Mouse (Mus musculus) myocyte (in vitro differentiated cells): ENCODE measurements around the gene Cacna1i. TPM values are rescaled to one million over a fixed set of nuclear protein-coding genes. Genes with fewer than 3 reads are reported as not detected.

Experiments used
- H3K27me3 ChIP-seq: one replicate; pipeline ENCODE4 v1.6.1; 2011; ENCODE audit not compliant: control insufficient read depth, insufficient read depth, insufficient read length
- H3K36me3 ChIP-seq: one replicate; pipeline ENCODE4 v1.6.1; 2011; ENCODE audit not compliant: control insufficient read depth, insufficient read depth
- H3K4me2 ChIP-seq: one replicate; pipeline ENCODE4 v1.6.1; 2011; ENCODE audit warnings: low read depth, control low read depth
- H3K4me3 ChIP-seq: one replicate; pipeline ENCODE4 v1.5.1; 2011; ENCODE audit warnings: mild to moderate bottlenecking, control low read depth, moderate library complexity
- H3K79me2 ChIP-seq: one replicate; pipeline ENCODE4 v1.6.1; 2011; ENCODE audit not compliant: control insufficient read depth, insufficient read depth
- H3ac ChIP-seq: one replicate; pipeline ENCODE4 v1.6.1; 2011; ENCODE audit not compliant: control insufficient read depth, insufficient read length
- CEBPB ChIP-seq: IDR thresholded peaks from 2 replicates; pipeline ENCODE4 v1.6.1; 2011; ENCODE audit warnings: mild to moderate bottlenecking, moderate library complexity; ENCODE audit not compliant: poor library complexity, insufficient read depth, severe bottlenecking
- E2F4 ChIP-seq: IDR thresholded peaks from one replicate; pipeline ENCODE4 v1.6.1; 2011; ENCODE audit warnings: mild to moderate bottlenecking, control low read depth, moderate library complexity; ENCODE audit not compliant: insufficient read depth
- MAX ChIP-seq: IDR thresholded peaks from one replicate; pipeline ENCODE4 v1.6.1; 2011; ENCODE audit warnings: low read depth, mild to moderate bottlenecking, control low read depth
- MYOD1 ChIP-seq, 3 experiments: IDR thresholded peaks; one replicate each; pipeline ENCODE4 v1.6.1; 2011; ENCODE audit warnings: control low read depth in 2 of 3, low read depth in 2 of 3, mild to moderate bottlenecking in 2 of 3, moderate library complexity in 1 of 3; ENCODE audit not compliant: insufficient read length in 2 of 3, control insufficient read depth in 1 of 3
- MYOG ChIP-seq, 3 experiments: IDR thresholded peaks; one replicate each; pipeline ENCODE4 v1.6.1; 2011; ENCODE audit warnings: control low read depth in 2 of 3, low read depth in 2 of 3, mild to moderate bottlenecking in 2 of 3; ENCODE audit not compliant: insufficient read length in 2 of 3, control insufficient read depth in 1 of 3, insufficient read depth in 1 of 3
- POLR2A ChIP-seq: IDR thresholded peaks from one replicate; pipeline ENCODE4 v1.6.1; 2011; ENCODE audit warnings: low read depth, mild to moderate bottlenecking, control low read depth, moderate library complexity; ENCODE audit not compliant: insufficient read length
- POLR2AphosphoS2 ChIP-seq: IDR thresholded peaks from one replicate; pipeline ENCODE4 v1.6.1; 2011; ENCODE audit warnings: low read depth, control low read depth; ENCODE audit not compliant: insufficient read length
- REST ChIP-seq: IDR thresholded peaks from one replicate; pipeline ENCODE4 v1.6.1; 2011; ENCODE audit warnings: mild to moderate bottlenecking, control low read depth, moderate library complexity; ENCODE audit not compliant: insufficient read depth, insufficient read length
- SRF ChIP-seq: IDR thresholded peaks from one replicate; pipeline ENCODE4 v1.6.1; 2011; ENCODE audit warnings: low read depth; ENCODE audit not compliant: control insufficient read depth, insufficient read length
- TCF12 ChIP-seq: IDR thresholded peaks from one replicate; pipeline ENCODE4 v1.6.1; 2011; ENCODE audit warnings: mild to moderate bottlenecking, control low read depth; ENCODE audit not compliant: poor library complexity, insufficient read depth, severe bottlenecking
- TCF3 ChIP-seq: IDR thresholded peaks from one replicate; pipeline ENCODE4 v1.6.1; 2011; ENCODE audit warnings: low read depth, control low read depth; ENCODE audit not compliant: insufficient read length
- USF1 ChIP-seq: IDR thresholded peaks from one replicate; pipeline ENCODE4 v1.6.1; 2011; ENCODE audit warnings: low read depth, mild to moderate bottlenecking, control low read depth, moderate library complexity
- polyA plus RNA-seq: library from polyadenylated mRNA; unstranded; fragments of >200 nt; fragmentation: generic; extraction: Trizol; gene quantifications from one replicate; pipeline ENCODE4 v1.2.1, GENCODE M21; 2012; ENCODE audit warnings: missing spikeins

Cacna1i gene
- polyA plus RNA-seq, 1 experiment, result 0.04 TPM

- TF ChIP-seq MAX (no peak), MYOG (IDR thresholded peaks at IDR 0.05; ENCODE audit: control insufficient read depth in 1 of 3, insufficient read depth in 1 of 3, insufficient read length in 2 of 3, low read depth in 2 of 3) (peak; percentile 45 to 80 (median 78)), CEBPB (no peak), SRF (no peak), TCF3 (peak; percentile 9), TCF12 (peak; percentile 81), MYOD1 (IDR thresholded peaks at IDR 0.05; ENCODE audit: control insufficient read depth in 1 of 3, insufficient read length in 2 of 3, low read depth in 2 of 3) (peak; percentile 66 to 93 (median 93))
- no peaks in the 10 kb centered on the region for H3K36me3 ChIP-seq
- peak overlapping the region; percentile 6 for H3K4me2 ChIP-seq
- no peak overlapping the region for H3K4me3 ChIP-seq
- H3K79me2 ChIP-seq, result no peaks in the 10 kb centered on the region
- no peak overlapping the region for H3ac ChIP-seq
- peaks cover 33% of the 10 kb centered on the region for H3K27me3 ChIP-seq
Observed at GRCm38 (mm10) chr15:80366899-80367298, 79.9 kb downstream of the Cacna1i start.

- Histone ChIP-seq H3K4me3 (no peak overlapping the region), H3K27me3 (peaks cover 7% of the 10 kb centered on the region), H3K36me3 (no peaks in the 10 kb centered on the region), H3ac (no peak overlapping the region), H3K4me2 (no peak overlapping the region), H3K79me2 (no peaks in the 10 kb centered on the region)
- TF ChIP-seq MAX (no peak), E2F4 (no peak), MYOG (IDR thresholded peaks at IDR 0.05; ENCODE audit: control insufficient read depth in 1 of 3, insufficient read depth in 1 of 3, insufficient read length in 2 of 3, low read depth in 2 of 3) (no peak)
Observed at GRCm38 (mm10) chr15:80373219-80373964, 86.4 kb downstream of the Cacna1i start.

GRCm38 (mm10) chr15:80374854-80375253 lies 87.8 kb downstream of the Cacna1i start:
- TF ChIP-seq TCF3, result no peak
- no peak for TF ChIP-seq POLR2AphosphoS2
- TF ChIP-seq MYOD1 (IDR thresholded peaks at IDR 0.05; ENCODE audit: control insufficient read depth in 1 of 3, insufficient read length in 2 of 3, low read depth in 2 of 3), result no peak
- TF ChIP-seq POLR2A, result no peak
- TF ChIP-seq E2F4, result no peak
- no peak for TF ChIP-seq TCF12
- TF ChIP-seq REST, result no peak
- TF ChIP-seq SRF, result no peak
- TF ChIP-seq MYOG (IDR thresholded peaks at IDR 0.05; ENCODE audit: control insufficient read depth in 1 of 3, insufficient read depth in 1 of 3, insufficient read length in 2 of 3, low read depth in 2 of 3), result no peak
- TF ChIP-seq MAX, result no peak
- no peak for TF ChIP-seq USF1
- TF ChIP-seq CEBPB, result no peak
- no peaks in the 10 kb centered on the region for H3K27me3 ChIP-seq

GRCm38 (mm10) chr15:80387185-80387584 lies 100.1 kb downstream of the Cacna1i start:
- no peak for TF ChIP-seq MYOG (IDR thresholded peaks at IDR 0.05; ENCODE audit: control insufficient read depth in 1 of 3, insufficient read depth in 1 of 3, insufficient read length in 2 of 3, low read depth in 2 of 3)
- no peak for TF ChIP-seq E2F4
- no peak for TF ChIP-seq POLR2AphosphoS2
- TF ChIP-seq REST, result no peak
- H3K27me3 ChIP-seq, result no peaks in the 10 kb centered on the region
- H3K4me3 ChIP-seq, result no peak overlapping the region
- H3K36me3 ChIP-seq, result no peaks in the 10 kb centered on the region
- no peak overlapping the region for H3K4me2 ChIP-seq
- no peaks in the 10 kb centered on the region for H3K79me2 ChIP-seq
- H3ac ChIP-seq, result no peak overlapping the region

More at GRCm38 (mm10) chr15:80374854-80375253, 87.8 kb downstream of the Cacna1i start:
- Histone ChIP-seq H3K4me2 (no peak overlapping the region), H3K4me3 (no peak overlapping the region), H3K36me3 (no peaks in the 10 kb centered on the region), H3K79me2 (no peaks in the 10 kb centered on the region), H3ac (no peak overlapping the region)

DNA sequence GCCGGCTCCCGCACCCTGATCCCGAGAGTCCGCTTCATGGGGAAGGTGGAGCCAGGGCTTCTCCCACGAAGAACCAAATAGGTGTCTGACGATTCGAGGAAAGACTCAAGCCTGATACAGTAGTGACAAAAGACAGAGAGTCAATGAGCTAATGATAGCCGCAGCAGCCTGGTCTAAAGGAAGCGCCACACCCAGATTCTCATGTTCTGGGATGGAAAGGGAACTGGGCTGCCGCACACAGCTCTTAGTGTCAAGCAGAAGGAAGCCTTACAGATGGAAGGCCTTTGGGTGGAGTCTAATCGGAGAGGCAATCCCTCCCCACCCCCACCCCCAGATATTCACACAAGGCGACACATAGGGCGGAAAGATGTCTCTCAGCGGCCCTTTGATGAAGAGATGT lies 104.8 kb downstream of the Cacna1i start:
- Histone ChIP-seq H3K4me3 (no peak overlapping the region), H3ac (no peak overlapping the region), H3K4me2 (no peak overlapping the region), H3K27me3 (no peaks in the 10 kb centered on the region), H3K36me3 (no peaks in the 10 kb centered on the region), H3K79me2 (no peaks in the 10 kb centered on the region)
- TF ChIP-seq MYOG (IDR thresholded peaks at IDR 0.05; ENCODE audit: control insufficient read depth in 1 of 3, insufficient read depth in 1 of 3, insufficient read length in 2 of 3, low read depth in 2 of 3), result no peak
- TF ChIP-seq REST, result no peak
- no peak for TF ChIP-seq POLR2A
- no peak for TF ChIP-seq TCF3
- no peak for TF ChIP-seq MYOD1 (IDR thresholded peaks at IDR 0.05; ENCODE audit: control insufficient read depth in 1 of 3, insufficient read length in 2 of 3, low read depth in 2 of 3)
- no peak for TF ChIP-seq CEBPB
- no peak for TF ChIP-seq MAX
- TF ChIP-seq TCF12, result no peak
- no peak for TF ChIP-seq POLR2AphosphoS2
- TF ChIP-seq E2F4, result no peak
- no peak for TF ChIP-seq SRF
